Mouse (Mus musculus): ENCODE measurements around the gene Sfswap. TPM values are rescaled to one million over a fixed set of nuclear protein-coding genes. Genes with fewer than 3 reads are reported as not detected.

The Sfswap gene
- total RNA-seq, 2 experiments from 2014 or later: 32.4 to 47.0 TPM

DNA sequence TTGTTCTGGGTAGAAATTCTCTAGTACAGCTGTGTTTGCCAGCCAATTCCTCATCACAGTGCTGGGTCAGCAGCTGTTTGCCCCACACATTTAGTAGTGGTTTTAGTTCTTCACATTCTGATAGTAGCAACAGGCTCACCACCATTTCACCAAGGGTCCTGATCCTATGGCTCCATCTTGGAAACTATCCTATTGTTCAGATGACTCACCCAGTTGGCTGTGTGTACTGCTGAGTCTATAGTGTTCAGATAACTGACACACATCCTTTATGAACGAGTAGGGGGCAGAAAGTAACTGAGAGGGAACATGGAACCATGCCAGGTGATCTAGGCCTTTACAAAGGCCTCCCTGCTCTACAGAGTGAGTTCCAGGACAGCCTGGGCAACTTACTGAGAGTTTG, 28.6 kb downstream of the Sfswap start:
- no peak for DNase-seq

DNA sequence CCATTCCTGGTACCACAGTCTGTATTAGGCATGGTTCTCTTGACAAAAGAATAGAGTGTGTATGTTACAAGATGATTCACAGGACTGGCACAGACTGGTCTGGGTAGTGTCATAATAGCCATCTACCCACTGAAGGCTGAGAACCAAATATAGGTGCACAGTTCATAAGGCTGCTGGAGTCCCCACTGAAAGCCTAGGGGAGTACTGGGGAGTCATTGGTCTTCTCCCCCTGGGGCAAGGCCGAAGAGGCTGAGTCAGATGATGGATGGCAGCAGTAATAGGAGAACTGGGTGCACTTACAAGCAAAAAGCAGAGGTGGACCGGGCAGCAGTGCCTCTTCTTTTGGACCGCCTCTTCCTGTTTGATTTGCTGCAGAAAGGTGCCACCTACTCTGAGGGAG, 32.7 kb downstream of the Sfswap start:
- DNase-seq: no peak

DNA sequence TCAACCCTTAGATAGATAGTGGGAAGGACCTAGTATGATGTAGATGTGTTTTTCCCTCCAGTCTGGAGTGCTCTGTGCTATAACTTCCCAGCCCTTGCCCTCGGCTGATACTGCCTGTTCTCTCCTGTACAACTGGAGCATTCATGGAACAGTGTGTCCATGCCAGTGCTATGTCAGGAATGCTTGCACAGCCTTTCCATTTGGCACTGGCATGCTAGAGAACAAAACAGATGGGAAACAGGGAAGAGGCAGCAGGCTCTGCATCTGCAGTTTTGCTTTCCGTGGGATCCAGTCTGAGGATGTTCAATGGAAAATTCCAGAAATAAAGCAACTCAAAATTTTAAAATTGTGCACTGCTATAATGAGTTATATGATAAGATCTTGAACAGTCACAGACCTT, 33.5 kb downstream of the Sfswap start:
- DNase-seq: no peak

DNA sequence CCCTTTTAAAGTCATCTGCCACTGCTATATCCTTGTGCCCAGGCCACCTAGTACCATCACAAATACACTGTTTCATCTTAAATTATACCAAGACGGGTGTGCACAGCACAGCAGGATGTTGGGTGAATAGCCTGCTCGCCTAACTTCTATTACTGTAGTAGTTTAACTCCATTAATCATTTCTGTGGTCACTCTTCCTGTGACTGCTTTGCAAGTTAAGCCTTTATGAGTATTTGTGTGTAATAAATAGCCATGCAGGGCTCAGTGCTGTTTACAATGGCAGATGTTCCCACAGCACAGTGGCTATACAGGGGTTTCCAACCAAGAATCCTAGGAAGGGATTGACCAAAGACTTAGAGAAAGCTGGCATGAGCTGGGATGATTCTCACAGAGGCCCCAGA, 34.0 kb downstream of the Sfswap start:
- DNase-seq: no peak

DNA sequence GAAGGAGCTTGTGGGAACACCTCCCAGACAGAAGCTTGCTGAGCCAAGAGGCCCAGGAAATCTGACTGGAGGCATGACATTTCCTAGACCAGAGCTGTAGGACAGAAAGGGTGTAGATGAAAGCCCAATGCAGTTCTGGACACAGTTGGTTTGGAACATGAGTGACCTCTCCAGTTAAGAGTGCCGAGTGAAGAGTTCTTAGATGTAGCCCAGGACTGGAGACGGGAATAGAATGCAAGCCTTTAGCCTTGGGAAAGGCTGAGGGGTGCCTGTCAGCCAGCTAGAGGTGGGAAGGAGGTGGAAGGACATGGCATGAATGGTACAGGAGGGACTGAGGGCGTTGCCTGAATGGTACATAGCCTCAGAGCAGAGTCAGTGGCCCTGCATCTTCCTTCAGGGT, 34.4 kb downstream of the Sfswap start:
- DNase-seq: no peak

DNA sequence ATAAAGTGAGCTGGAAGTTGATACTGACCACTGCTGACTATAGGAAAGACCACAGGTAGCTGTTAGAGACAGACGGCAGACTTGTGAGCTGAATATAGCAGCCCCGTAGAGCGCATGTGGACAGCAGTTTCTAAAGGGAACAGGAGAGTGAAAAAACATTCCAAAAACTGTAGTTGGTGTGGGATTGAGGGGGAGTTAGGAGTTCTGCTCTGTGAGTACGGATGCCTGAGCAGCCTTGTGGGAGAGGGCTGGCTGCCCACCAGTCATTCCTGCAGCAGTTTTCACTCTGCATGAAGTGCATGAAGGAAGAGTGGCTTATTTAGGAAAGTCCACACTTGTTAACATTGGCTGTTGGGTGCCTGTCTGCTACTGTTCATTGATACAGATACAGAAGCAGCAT, 37.8 kb downstream of the Sfswap start:
- DNase-seq: no peak

DNA sequence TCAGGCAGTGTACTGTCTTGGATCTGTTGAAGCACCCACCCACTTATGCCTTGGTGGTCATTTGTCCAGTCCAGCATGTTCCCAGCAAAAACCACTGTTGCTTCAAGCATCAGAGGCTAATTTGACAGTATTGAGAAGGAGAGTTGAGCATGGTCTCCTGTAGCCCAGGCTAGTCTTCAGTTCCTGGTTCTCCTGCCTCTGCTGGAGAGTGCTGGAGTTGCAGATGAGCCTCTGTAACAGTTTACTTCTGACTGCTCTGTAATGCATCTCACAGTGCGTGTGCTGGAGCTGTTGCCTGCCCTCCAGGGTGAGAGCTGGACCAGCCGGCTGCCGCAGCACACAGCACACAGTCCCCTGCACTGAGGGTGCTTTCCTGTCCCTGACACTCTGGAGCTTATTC, 41.2 kb downstream of the Sfswap start:
- DNase-seq: no peak

DNA sequence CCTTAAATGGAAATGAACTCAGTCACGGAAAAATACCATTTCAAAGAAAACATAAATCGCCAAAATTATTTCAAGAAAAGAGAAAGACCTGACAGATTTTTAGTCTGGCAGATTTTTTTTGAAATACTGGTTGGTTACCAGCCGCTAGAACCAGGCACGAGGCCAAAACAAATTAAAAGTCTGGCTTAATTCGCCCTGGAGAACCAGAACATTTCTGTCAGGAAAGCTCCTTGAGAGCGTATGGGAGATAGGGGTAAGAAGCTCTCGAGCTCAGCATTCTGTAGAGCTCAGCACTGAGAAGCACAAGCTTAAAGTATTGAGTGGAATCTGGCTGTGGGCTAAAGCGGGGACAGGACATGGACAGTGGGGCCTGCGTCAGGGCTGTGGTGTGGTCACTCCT, 44.8 kb downstream of the Sfswap start:
- DNase-seq: no peak

DNA sequence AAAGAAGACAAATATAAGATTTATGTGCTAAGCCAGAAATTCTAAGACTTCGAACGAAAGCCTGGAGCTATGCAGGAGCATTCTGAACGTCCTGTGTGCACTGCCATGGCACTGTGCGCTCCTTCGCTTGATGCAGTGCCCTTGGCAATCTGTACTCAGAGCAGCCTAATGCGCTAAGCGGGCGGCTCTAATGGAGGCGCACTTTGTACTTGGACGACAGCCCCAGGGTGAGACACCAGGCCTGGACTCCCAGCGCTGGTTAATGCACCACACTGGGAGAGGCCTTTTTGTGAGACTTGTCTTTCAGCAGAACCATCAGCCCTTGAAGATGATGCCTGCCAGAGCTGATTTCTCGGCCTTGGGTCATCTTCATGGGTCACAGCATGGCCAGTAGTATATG, 48.7 kb downstream of the Sfswap start:
- no peak for DNase-seq

DNA sequence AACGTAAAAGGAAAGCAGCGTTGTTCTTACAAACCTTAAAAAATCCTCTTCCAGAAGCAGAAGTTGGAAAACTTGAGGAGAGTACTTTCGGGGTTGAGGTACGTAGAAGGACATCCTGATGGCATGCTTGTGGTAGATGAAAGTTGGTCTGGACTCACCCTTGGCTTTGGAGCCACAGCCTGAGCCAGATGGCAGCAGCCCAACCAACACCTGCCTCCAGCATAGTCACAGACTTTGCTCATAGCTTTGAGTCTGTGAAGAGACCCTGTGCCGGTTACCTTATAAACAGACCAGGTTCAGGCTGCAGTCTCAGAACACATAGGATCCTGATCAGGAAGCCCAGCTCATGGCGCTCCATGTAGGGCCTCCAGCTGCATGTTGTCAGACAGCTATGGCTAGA, 49.8 kb downstream of the Sfswap start:
- DNase-seq: no peak

DNA sequence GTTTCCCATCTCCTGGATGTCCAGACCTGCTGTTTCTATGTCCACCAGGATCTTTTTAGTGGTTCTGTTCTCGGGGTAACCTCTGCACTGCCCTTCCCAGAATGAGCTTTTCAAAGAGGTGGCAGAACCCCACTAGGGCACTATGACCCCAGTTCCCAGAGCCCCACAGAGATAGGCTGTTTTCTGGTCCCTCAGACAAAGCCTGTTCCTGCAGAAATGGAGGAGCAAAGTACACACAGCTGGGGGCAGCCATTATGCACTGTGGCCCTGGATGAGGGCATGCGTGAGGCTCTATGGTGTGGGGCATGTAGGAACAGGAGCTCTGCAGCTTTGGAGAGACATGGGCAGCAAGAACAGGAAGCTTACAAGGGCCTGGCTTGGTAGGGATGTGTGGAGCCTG, 51.0 kb downstream of the Sfswap start:
- no peak for DNase-seq

DNA sequence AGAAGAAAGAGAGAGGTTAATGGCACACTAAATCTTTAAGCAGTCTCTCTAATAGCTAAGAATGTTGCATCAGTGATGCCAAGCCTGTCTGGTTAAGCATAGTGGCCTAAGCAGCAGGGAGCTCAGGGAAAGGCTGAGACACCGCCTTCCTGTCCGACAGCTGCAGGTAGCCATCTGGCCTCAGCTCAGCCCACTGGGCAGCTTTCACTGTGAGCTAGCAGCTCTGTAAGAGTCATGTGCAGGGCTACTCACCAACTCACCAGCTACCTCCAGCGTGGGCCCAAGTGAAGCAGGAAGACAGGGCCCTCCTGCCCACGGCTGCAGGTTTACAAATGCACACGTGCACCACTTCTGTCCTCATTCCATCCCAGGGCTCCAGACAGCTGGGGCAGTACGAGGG, 52.6 kb downstream of the Sfswap start:
- no peak for DNase-seq

DNA sequence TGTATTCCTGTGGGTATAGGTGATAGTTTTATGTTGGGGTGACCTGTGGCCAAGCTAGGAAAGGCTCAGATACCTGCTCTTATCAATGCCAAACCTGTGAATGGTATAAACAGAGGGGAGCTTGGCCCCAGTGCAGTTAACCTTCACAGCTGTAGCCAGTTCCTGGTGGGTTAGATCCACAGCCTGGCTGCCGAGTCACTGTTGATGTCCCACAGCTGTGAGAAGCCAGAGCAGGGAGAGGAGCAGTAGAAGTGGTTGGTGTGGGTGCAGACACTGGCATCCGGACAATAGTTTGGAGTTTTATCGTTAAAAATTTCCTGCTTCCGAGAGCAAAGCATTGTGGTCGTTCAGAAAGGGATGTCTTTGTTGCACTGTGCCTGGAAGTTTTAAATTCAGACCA, 57.6 kb downstream of the Sfswap start:
- DNase-seq: no peak

DNA sequence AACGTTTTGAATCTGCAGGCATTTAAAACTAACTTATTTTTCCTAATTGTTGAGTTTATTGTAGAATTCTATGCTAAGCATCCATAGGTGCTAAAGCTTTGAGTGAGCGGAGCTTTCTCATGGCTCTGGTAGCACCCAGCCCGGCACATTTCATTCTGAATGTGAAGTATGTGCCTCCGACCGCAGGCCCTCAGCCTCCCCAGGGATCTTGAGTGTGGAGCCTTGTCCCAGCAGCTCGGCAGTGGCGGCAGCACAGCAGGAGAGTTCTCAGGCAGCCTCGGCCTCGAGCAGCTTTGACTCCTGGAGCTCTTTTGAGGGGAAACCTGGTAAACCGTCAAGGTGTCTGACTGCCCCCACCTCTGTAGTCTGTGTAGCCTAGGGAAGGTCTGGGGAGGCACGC, 58.3 kb downstream of the Sfswap start:
- DNase-seq: no peak

DNA sequence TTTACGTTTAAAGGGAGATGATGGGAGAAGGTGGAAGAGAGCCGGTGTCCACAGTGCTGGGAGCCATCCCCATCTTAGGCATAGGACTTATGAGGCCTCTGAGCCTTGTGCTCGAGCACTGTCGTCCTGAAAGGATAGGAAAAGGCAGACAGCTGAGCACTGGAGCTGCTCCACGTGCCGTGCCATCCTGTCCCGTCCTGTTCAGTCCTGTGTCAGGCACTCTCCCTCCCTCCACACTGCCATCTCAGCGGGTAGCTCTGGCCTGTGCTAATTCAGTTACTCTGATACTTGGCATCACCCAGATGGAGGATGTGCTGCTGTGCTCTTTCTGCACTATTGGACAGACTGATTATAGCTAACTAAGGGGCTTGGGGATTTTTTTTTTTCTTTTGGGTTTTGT, 61.3 kb downstream of the Sfswap start:
- no peak for DNase-seq

DNA sequence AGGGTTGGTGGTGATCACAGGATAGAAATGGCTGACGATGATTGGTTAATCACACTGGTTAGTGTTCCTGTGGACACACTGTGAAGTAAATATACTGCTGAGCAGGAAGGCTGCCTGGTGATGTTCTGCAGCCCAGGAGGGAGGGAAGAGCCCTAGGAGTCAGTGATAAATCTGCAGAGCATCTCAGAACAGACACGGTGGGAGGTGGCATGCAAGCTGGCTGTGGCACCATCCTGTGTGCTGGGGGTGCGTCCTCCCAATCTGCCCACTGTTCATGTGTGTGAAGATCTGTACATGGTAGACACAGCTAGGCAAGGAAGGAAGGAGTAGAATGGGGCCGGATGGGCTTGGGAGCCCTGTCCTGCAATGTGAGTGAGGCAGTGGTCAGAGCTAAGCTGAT, 67.6 kb downstream of the Sfswap start:
- no peak for DNase-seq

DNA sequence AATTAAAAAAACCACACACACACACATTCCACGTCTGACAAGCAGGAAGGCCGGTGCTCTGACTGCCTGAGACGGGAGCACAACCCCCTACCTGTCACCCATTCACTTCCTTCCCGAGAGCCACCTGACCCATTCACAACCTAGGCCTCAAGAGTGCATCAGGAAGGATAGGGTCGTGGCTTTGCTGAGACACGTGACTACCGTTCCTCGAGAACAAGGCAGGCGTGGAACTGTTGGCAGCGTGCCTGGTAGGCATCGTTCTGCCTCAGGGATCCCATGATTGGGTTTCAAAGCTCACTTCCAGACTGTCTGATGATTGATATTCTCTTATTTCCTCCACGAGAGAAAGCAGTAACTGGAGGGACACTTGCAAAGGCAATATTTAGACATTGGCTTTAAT, 77.2 kb downstream of the Sfswap start:
- no peak for DNase-seq

DNA sequence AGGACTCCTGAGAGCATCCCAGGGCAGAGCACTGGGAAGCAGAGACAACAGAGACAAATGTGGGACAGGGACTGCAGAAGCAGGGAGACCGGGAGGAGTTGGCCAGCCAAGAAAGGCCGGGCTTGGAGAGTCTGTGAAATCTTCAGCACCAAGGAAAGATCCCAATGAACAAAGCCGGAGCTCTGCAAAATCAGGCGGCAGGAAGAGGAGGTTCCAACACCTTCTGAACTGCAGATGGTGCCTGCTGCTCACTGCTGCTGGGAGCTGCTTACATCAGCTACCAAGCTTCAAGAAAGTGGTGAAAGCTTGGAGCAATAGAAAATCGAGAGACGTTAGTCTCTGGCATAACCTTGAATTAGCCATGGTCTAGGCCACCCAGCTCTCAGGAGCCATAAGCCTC, 79.0 kb downstream of the Sfswap start:
- no peak for DNase-seq

DNA sequence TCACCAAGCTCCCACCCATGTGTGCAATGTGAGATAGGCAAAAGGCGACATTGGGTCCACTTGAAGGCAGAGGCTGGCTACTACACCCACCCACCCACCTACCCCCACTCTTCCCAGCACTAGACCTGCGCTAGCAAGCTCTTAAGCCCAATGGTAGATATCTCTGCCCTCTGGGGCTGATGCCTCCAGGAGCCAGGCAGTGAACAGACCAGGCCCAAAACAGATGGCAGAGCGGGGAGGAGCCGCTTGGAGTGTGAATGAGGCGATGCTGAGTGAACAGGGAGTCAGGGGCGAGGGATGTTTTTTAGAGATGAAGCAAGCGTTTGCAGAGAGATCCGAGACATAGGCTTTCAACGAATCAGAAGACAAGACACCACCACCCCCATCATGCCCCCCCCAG, 79.6 kb downstream of the Sfswap start:
- DNase-seq: no peak

DNA sequence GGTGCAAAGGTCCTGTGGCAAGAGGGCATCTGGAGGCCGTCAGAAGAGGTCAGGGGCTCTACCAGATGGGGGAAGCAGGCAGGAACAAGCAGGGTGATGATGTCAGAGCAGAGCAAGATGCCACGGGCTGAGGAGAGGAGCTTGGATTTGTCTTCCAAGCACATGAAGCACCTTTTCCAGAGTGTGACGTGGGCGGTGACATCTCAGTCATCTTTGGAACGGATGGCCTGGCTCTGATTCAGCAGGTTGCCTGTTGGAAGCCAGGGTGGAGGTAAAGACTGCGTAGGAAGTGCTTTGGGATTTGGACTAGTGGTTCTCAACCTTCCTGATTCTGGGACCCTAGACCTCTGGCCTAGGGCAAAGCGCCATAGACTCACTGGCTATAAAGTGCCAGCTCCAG, 80.0 kb downstream of the Sfswap start:
- DNase-seq: no peak

DNA sequence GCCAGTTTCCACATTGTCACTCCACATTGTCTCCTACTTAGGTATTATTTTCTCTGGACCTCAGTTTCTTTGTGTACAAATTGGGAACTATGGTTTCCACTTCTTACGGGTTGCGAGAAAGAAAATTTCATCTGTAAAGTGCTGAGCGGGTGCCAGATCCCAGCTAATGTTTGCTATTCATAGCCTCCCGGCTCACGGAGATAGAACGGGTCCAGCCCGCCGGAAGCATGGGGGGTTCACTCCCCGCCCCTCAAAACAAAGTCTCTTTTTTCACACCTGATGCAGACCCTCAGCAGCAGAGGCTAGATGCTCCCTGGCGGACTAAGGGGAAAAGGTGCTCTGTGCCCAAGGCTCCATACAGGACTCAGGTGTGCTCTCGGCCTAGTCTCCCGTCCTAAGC, 82.3 kb downstream of the Sfswap start:
- DNase-seq: no peak

DNA sequence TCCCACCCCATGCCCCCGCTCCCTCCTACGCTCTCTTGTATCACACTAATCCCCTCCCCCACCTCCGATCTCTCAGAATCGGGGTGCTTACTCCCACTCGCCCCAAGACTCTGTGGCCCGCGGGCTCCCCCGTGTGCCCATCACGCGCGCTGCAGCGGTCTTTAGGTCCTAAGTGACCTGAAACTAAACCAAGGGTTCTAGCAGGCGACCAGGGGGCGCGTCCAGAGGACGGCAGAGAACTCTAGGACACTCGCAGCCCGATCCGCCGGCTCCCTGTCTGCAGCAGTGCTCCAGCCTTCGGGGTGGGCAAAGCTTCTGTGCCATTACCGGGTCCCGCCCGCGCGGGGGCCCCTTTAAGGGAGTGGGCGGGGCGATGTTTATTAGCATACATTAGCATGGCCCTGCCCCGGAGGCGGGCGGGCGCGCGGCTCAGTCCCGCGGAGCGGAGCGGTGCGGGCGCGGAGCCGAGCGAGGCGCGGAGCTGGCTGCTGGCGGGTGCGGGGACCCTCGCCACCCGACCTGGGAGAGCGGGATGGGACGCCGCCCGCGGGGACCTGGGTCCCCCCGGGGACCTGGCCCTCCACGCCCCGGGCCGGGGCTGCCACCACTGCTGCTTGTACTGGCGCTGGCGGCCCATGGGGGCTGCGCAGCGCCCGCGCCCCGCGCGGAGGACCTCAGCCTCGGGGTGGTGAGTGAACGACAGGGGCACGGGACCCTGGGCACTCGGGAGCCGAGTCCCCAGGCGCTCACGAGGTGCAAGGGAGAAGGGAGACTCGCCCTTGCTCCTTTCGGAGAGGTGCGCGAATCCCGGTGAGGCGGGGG, 83.0 kb downstream of the Sfswap start, which contains the start of gene Mmp17:
TSS of gene Mmp17 (plus strand) at position 409 of the 822 bp plus-strand sequence.
- DNase-seq: peak; percentile 85

DNA sequence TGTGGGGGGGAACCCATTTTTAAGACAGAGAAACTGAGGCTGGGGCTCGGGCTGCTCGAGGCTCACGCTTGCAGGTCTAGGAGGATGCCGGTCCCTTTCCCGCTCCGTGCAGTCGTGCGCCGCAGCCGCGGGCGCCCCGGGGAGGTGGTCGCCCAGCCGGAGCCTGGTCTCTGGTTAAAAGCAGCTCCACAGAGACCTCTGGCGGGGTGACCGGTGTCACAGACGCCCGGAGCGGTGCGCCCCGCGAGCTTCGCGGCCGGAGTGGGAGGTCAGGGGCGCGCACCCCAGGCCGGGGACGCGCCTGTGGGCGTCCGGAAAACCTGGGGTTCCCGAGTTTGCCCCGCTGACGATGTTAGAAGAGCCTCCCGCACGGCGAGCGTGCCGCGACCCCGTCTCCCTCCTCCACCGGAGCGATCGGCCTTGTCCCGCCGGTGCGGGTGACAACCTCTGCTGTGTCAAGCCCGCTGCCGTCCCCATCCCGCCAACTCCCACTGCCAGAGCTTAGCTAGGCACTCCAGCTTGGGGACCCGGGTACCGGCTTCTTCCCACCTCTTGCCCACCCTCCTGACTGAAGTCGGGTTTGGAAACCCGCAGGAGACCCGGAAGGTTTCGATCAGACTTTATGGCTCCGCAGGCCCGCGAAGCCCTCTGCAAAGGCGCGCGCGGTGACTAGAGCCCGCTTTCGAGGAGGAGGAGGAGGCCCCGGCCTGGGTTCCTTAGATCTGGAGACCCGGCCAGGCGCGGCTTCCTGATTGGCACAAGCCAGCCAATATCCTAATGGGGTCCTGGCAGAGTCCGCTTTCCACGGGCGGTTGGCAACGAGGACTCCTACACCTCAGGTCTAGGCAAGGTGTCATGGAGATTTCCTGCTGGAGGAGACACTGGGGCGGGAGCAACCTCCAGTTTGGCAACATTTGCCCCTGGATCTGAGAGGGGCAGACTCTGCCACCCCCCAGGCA, 83.8 kb downstream of the Sfswap start:
- peak; percentile 42 for DNase-seq
